Mouse (Mus musculus) heart, adult 11 months (tissue): ENCODE measurements around the gene Srp9.

ENCODE experiments used
- DNase-seq: peaks from one replicate; pipeline ENCODE4 v3.0.0; 2022

Srp9 gene

DNA sequence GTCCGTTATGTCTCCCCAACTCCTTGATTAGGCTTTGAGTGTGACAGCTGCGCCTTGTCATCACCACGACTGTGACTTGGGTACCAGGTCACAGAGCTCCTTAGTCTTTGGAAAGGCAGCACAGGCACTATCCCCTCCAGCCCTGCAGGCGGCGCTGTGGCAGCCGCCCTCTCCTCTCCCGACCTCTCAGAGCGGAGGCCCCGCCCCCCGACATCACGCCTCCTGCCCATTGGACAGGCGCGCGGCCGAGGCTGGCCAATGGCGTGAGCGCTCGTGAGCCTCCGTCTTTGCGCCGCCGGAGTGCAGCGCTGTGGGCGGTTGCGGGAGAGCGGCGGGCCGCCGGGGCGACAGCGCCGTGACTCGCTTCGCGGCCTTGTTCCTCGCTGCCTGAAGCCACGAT, at the start of gene Srp9:
Srp9 (plus strand) TSS at position 232 of the 400 bp plus-strand sequence.
- DNase-seq: peak; percentile 100

DNA sequence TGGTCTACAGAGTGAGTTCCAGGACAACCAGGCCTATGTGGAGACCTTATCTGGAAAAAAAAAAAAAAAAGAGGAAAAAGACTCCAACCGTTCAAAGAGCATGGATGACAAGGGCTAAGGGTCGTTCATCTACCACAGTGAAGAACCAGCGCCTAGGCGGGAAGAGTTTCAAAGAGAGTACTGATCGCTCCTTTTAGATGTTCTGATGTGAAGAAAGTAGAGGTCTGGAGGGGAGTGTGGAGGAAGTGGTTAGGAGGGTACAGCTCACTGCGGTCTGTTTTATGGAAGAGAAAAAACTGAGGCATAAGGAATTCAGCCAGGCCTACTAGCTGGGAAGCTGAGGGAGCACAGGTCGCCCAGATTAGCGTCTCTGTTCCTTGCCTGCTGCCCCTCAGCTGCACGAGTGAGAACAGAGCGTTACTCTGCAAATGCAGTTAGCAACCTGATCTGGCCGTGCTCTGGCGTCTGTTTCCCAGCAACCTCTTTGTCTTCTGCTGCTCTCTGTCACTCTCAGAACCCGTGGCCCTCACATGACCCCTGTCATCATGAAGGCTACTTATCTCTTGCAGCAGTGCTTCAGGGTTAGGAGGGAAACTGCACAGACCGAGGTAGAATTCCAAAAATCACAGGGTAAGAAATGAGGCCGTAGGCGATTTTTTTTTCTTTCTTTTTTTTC, 42.7 kb upstream of the Srp9 start:
- peak; percentile 96 for DNase-seq

DNA sequence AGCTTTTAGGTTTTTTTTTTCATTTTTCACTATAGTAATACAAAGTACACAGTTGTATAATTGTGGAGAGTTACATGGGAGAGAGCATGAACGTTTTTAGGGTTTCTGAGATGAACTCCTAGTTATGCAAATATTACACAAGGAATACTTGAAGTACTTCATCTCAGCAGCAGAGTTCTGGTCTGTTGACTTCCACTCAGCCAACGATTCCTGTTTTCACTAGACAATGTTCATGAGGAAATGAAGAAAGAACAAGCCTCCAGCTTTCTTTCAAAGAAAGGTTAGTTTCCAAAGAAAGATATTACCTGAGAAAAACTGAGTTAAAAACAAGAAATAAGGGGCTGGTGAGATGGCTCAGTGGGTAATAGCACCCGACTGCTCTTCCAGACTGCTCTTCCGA, 41.1 kb upstream of the Srp9 start:
- DNase-seq: no peak

DNA sequence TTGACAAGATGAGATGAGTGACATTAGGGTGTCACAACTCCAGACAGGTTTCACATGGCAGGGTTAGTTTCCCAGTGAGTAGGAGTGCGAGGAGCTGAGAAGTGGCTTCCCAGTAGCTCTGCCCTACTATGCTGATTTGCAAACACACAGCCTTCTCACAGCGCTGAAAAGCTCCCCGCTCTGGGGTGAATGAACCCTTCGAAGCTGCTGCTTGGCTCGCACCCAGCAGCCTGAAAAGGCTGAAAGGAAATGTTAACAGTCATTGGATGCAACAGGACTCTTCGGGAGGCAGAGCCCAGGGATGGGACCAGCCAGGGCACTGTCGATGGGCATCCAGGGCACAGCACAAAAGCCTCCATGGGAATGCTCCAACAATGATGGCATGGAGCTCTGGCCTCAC, 37.8 kb upstream of the Srp9 start:
- DNase-seq: no peak

DNA sequence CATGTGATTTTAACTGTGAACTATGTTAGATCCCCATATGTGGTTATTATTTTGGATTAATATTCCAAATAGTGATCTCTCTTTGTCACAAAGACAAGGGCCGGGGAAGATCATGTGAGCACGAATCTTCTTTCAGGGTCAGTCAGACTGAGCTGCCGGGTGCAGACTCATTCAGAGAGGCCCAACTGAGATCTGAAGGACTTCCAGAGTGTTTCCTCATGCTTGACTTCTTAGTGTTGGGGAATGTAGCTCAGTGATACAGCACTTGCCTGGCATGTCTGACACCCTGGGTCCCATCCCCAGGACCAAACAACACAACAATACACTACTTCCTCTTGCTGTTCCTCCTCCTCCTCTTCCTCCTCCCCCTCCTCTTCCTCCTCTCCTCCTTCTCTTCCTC, 37.2 kb upstream of the Srp9 start:
- no peak for DNase-seq

DNA sequence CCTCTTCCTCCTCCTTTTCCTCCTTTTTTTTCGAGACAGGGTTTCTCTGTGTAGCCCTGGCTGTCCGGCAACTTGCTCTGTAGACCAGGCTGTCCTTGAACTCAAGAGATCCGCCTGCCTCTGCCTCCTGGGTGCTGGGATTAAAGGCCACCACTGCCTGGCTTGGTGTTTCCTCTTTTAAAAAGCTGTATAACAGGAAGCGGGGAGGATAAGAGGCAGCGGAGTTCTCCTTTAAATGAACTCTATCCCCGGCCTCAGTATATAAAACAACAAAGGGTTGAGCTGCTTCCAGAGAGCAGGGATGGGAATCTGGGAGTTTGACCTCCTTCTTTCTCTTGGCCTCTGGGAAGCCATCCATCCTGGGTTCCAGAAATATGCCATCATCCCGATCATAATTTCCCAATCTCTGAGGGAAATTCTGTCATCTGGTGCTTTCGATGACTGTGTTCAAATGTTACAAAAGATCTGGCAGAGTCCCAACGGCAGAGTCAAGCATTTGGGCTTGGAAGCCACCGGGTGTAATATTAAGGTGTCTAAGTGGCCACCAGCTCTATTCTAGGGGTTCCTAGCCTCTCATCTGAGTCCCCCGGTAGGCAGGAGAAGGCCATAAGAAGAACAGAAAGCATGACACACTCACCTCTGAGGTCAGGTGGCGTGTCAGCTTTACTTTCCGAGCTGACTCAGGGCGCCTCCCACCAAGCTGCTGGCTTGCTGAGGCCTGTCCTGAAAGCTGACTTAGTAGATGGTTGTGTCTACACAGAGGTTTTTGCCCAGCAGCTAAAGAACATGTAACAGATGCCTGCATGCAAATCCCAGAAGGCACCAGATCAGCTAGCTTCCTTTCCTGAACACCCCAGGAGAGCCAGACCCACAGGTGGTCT, 36.5 kb upstream of the Srp9 start:
- peak; percentile 96 for DNase-seq

DNA sequence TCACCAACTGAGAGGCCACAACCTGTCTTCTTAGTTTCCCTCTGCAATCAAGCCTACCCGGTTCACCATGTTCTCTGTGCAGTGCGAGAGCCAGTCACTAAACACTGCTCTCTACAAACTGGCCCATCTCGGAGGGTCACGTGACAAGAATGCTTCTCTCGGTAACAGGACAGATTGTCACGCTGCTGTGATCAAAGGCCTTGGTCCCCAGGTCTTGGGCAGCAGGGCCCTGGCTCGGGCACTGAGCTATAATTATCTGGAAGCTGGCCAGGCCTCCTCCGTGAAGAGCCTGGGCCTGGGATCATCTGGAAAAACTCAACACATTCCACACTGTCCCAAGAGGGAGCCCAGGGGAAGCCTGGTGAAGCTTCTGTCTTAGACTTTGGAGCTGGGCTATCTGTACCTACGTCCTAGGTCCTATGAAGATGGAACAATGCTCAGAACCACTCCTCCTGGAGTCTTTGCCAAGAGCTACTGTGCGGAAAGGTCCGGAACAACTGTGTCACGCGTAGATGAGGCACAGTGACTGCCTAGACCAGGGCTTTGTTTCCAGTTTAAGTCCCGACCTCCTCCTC, 35.6 kb upstream of the Srp9 start:
- DNase-seq: peak; percentile 98

DNA sequence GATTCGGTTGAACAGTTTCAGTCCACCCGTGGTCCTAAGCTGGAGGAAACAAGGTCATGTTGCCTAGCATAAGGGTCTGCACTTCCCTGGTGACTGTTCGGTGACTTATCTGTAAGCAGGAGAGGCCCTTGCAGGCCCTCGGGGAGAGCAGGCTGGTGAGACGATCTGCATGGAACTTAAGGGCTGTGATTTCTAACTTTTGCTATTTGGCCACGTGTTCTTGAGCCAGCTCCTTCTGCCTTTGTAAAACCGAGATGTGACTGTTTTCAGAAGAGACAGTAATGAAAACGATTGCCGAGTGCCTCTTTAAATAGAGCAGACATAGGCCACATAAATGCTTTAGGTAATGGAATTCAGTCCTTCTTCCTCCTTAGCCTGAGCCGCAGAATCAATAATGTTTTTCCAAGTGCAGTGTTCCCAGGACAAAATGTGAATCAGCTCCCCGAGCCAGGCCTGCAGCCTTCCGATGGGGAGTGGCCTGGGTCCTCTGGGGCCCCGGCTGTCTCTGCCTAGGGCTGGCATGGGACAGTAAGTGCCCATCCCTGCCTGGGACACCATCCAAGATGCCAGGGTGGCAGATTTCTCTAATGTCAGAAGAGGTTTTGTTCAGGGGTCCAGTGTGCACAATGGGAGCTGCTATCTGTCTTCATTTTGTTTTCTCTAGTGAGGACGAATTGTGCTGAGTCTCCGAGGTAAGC, 34.8 kb upstream of the Srp9 start:
- peak; percentile 92 for DNase-seq

DNA sequence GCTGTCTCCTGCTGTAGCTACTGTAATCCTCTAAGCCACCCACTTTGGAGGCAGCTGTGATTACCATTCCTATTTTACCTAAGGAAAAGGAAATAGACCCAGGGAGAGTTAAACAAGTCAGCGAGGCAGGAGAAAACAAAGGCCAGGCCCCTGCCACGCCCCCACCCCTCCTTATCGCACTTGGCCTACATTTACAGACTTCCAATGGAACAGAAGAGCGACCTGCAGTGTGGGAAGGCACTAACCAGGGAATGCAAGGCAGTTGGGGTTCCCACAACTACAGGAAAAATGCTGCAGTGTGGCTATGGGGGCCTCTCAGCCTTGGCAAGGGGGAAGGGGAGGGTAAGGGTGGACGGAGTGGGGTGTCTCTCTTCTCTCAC, 34.2 kb upstream of the Srp9 start:
- peak; percentile 95 for DNase-seq

DNA sequence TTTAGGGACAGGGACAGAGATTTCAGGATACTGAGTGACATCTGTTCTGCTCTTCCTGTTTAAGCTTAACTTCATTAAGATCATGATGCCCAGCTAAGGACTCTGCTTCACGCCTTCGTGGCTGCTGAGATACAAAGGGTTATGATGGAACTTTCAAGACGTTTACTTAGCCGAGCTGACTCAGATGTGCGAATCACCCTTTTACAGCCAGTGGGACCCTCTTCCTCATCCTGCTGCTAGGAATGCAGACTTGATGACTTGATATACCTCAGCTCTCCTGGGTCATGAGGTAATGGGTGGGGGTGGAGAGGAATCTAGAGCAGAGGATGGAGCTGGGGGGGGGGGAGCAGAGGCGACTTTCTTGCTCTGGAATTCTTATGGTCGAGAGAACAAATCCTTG, 33.3 kb upstream of the Srp9 start:
- DNase-seq: no peak

DNA sequence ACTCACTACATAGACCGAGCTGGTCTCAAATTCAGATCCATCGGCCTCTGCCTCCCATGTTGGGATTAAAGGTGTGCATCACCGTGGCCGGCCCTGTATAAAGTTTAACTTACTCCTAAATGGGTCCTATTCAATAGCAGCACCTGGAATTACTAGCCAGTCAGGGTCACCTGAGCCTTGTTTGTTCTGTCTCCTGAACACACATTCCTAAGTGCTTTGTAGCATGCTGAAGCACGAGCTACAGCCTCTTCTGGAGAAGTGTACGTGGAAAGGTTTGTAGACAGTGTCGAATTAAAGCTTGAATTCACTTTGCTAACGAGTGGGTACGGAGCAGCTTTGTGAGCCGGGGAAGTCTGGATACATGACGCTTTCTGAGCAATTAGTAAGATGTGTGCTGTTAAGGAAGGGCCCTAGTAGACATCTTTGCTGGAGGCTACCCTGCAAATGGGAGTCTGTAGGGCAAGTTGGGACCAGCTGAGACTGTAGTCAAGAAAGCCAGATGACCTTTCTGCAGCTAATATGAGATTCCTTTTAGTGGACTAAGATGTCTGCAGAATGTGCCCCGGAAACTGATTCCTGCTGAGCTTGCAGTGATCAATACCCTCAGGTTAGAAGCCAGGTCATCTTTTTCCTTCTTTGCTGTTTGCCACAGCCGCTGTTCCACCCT, 32.7 kb upstream of the Srp9 start:
- DNase-seq: no peak

DNA sequence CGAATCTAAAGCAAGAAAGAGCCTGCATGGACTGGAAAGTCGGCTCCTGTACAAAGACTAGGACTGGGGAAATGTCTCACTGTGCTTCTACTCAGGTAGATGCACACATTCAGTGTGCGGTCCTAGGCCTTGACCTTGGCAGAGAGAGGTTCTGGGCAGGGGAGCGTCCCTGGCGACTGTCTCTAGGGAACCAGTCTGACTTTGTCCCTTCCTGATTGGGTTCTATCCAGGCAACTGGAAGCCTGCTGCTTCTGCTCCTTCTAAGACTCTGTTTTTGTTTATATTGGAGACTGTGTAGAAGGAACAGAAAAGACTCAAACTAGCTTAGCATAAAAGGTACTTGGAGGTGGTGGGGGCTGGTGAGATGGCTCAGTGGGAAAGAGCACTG, 32.1 kb upstream of the Srp9 start:
- DNase-seq: no peak

DNA sequence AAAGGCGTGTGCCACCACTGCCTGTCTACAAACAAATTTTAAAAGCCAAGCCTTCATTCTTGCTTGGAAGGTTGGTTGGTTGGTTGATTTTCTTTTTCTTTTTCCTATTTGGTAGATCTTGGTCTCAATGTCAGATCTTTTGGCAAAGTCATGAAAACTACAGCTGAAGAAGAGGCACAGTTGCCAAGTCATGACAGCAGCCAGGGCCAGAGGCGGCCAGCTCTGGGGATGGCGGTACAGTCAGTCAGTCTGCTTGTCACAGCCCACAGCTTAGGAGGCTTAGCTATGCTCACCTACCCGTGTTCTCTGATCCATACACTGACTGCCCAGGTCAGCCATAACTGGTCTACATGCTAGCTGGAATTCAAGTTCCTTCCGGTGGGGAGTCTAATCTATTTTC, 31.1 kb upstream of the Srp9 start:
- no peak for DNase-seq

DNA sequence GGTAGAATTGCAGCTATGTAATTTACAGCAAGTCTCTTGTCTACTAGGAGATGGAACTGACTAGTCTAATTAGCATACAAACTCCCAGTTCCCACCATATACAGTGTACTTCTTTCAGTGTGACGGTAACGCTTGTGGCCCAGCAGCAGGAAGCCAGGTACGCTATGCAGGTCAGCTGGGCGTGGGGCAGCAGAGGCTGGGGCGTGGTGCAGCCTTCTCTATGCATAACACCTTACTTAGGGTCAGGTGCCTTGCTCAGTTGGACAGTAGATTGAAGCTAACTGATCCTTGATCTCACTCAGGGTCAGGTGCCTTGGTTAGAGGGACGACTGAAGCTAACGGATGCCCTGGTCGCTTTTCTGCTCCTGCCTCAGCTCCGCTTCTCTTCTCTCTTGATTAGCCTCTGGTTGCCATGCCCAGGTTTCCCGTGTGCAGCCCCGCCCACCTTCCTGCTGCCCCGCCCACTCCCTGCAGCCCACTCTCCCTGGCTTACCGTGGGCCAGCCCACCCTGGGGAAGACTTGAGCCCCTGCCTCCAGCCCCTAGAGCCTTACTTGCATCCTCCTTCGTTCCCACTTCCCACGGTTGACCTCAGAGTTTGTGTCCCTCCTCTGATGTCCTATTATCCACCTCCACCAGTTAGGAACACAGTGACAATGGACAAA, 29.9 kb upstream of the Srp9 start:
- no peak for DNase-seq

DNA sequence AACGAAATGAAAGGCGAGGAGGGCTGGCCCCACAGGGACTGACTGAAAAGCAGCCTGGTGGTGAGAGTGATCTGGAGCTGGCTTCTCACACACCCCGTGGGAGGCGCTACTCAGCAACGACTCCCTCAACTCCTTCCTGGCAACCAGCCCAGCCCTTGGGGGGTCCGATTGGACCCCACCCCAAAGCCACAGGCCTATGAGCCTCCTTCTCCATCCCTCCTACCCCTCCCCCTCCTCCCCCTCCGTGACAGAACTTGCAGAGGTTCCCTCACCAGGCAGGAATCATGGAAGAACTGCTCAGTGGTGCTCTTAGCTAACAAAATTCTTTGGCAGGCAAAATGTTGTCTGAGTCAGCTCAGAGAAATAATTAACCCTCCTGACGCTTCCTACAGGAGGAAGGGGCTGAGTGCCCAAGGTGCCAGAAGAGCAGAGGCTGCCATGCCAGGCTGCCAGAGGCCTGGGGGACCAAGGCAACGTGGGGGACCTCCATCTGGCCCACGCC, 29.2 kb upstream of the Srp9 start:
- no peak for DNase-seq

DNA sequence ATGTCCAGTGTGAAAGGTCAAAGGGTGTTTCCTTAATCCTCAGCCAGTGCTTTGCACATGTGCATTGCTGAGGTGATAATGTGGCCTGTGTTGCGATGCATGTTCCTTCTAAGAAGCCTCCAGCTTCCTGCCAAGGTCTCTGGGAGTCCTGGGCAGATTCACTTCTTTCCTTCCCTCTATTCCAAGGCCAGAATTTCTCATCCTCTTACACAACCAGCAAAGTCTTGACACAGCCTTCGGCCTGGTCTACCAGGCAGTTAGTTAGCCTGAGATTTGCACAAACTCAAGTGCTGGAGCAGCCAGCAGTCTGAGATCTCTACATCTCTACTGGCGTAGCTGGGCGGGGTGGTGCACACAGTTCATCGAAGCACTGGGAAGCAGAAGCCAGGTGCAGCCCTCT, 27.8 kb upstream of the Srp9 start:
- no peak for DNase-seq

DNA sequence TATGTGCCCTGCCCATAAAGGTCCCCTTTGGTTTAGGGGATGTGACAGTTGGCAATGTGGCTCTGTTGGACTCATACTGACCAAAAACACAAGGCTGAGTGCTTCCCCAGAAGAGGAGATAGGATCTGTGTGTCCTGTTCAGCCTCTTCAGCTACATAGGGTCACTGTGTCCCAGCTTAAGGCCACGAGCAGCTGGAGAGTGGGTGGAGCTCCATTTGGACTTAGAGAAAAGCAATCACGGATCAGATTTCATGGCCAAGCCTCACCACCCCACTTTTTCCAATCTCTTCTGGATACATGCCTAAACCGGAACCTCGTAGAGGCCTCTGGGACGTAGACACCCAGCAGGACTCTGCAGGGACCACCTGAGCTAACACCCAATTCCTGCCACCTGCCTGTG, 25.5 kb upstream of the Srp9 start:
- peak; percentile 93 for DNase-seq

DNA sequence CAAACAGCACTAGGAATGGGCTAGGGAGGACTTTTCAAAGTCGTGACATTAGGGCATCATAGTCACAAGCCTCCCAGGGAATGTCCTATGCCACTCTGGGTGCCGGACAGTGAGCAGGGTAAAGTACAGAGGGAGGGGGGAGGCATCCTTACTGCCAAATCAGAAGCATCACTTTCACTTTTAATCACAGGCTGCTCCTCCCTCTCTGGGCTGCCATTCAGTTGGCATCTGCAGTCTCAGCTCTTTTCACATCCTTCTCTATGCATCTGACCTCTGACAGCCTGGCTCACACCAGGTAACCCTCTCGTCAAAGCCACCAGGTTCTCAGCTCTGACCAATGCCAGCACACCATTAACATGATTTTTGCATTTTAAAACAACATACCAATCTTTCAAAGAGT, 24.1 kb upstream of the Srp9 start:
- DNase-seq: no peak

DNA sequence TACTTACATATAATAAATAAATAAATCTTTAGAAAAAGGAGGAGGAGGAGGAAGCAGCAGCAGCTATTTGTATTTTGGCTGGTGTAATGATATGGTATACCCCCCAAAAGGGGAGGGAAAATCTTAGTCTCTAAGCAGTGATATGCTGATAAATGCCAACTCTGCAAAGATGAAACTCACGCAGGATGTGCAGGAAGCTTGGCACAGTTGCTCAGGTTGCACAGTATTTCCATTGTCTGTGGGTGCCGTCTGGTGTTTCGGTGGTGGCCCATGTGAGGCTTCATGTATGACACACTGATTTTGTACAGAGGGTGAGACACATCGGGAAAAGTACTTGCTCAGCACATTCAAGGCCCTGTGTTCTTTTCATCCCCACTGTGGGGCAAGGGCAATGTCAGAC, 23.1 kb upstream of the Srp9 start:
- no peak for DNase-seq

DNA sequence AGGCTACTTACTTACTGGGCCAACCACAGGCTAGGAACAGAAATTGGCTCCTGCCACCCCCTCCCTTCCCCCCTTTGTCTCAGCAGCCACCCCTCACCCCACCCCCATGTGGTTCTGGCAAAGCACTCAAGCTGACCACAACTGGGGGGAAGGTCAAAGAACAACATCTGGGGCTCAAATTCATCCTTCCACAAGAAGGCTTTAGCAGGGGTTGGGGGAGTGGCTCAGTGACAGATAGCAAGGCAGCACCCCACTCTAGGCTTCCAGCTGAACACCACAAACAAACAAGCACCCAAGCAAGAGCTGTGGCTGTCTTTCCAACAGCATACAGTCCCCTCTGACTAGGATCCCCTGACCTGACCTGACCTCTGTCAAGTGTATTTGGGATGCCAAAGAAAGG, 21.8 kb upstream of the Srp9 start:
- DNase-seq: peak; percentile 97

DNA sequence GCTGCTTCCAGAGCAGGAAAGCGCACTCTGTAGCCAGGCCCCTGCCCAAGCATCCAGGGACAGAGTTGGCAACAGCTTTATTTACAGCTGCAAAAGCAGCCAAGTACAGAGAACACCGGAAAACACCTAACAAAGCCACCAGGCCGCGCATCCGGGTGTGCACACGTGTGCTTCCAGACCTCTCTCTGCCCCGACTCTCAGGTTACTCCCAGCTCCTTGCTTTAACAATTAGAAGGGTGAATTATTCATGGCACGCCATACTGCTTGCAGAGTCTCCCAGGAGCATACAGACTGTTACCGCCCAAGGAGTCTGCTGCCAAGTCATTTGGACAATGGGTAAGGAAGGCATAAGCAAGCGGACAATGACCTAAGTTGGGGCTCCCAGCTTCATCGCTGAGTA, 21.1 kb upstream of the Srp9 start:
- peak; percentile 98 for DNase-seq

DNA sequence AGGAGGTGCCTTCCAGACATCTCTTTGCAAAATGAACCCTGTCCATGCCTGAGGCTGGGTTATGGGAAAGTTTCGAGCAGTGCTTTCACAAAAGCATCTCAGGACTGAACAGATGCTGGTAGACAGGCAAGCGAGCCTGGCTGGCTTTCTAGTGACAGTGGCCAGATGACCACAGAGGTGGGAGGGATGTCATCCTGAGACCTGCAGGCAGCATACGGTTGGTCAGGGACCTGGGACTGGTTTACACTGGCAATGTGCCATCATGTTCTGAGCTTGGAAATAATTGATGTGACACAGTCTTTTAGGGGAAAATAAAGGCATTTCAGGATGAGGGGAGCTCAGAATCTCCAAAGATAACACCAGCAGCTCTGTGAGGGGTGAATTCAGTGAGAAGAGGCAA, 19.5 kb upstream of the Srp9 start:
- DNase-seq: no peak
